Mouse (Mus musculus) testis, adult 2 months (tissue): Measurements from ENCODE around the gene Alg11.

Experiments
- CTCF ChIP-seq: fragments of 200-500 bp; IDR thresholded peaks from 2 replicates; pipeline ENCODE4 v1.5.1; 2012; ENCODE audit warnings: low read depth, mild to moderate bottlenecking, inconsistent platforms, low read length, moderate library complexity; ENCODE audit not compliant: control insufficient read depth, insufficient read depth, insufficient replicate concordance
- POLR2A ChIP-seq: fragments of 200-500 bp; IDR thresholded peaks from 2 replicates; pipeline ENCODE4 v1.6.1; 2012; ENCODE audit warnings: low read depth, mild to moderate bottlenecking, inconsistent platforms, low read length, moderate library complexity; ENCODE audit not compliant: control insufficient read depth

- TF ChIP-seq CTCF (no peak), POLR2A (no peak)
Measured at GRCm38 (mm10) chr8:22059153-22059738, 1.3 kb upstream of the Alg11 start.
